Mouse (Mus musculus) mature B cell (primary cell): Measurements from ENCODE around the gene Sat2.

Experiments
- in situ Hi-C: fragments of 300-500 bp; cut with MboI; formaldehyde crosslinking; loops from 2 replicates; pipeline ENCODE4 v1.14.3; 2019

The Sat2 gene

DNA sequence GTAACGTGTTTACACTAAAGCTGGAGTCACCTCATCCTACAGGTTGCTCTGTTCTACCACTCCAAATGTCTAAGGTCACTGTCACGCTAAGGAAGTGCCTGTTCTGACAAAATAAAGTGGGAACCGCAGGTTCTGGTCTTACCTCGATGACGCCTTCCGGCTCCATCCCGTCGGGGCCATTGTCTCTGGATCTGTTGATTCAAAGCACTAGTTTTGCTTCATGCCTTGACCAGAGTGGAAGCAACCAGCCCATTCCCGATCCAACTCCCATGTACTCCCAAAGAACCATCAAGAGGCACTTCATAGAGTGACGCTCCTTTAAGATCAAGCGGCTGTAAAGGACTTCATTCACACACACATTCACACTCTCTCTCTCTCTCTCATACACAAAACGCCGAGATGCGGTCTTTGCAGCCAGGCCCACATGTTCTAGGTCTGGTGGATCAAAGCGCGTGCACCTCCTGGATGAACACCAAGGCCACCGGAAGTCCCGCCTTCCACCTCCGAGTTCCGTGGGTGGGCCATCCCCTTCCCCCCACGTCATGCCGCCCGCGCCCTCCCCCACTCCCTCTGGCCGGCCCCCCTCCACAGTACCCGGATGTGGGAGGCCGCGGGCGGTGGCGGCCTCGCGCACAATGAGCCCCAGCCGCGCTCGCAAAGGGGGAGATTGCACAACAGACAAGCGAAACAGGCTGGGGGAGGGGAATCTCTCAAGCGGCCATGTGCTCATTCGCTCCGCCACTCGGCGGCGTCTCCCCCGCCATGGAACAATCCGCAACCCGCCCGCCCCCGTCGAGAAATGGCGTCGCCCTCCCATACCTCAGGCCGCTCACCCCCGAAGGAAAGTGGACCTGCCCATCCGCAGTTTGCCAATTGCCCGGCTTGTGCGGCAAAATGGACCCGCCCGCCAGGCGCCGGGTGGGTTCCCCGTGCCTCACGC lies 49.2 kb downstream of the Sat2 start:
- in situ Hi-C loops: no loop called here

- in situ Hi-C loops: no loop called here
Measured at GRCm38 (mm10) chr11:69671726-69672124, 49.9 kb downstream of the Sat2 start.

DNA sequence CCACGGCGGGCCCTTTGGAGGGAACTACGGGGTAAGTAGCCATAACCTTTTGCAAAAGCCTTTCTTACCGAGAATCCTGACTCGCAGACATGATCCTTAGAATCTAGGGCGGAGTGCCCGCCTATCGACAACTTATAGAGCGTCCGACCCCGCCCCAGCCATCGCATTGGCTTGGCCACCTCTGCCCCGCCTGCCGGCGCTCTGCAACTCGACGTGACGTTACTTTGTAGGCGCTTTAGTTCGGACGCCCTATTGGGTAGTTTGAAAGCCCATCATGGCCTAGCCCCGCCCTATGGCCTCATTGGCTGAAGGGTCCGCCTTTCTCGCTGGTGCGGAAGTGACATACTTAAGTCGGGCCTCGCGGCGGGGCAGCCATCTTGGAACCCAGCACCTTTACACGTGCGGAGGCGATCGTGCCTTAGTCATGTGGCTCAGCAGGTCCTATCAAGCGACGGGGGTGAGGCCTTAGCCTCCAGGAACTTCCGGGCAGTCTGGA lies 50.4 kb downstream of the Sat2 start, which contains the start of gene Eif4a1:
Gene Eif4a1 (minus strand): TSS at position 213 of the 496 bp plus-strand sequence.
- in situ Hi-C loops: no loop called here
